Mouse (Mus musculus) urinary bladder, postnatal 25 days (tissue): Measurements from ENCODE around the gene Ndufb7.
A peak's percentile ranks its signal among the peaks of the same experiment; 100 is the strongest.

Experiments
- DNase-seq: peaks from one replicate; pipeline ENCODE4 v3.0.0; 2022; ENCODE audit warnings: low spot score

The Ndufb7 gene

GRCm38 (mm10) chr8:83608398-83608829 is 41.9 kb downstream of the Ndufb7 start:
- DNase-seq = peak; percentile 71

DNA sequence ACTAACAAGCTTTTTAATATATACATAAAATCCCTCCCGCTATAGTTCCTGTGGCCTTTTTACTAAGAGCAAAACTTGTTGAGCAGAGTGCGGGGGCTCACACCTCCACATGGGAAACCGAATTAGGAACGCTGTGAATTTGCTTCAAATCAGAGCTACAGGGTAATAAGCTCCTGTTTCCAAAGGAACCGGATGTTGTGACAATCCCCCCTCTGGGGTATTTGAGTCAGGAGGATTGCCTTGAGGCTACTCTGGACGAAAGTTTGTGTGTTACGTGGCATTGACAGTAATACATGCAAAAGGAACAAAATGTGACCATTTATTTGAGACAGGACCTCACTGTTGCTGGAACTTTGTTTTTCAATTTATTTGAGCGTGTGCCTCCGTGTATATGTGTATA is 42.6 kb downstream of the Ndufb7 start:
- DNase-seq = no peak

GRCm38 (mm10) chr8:83609547-83610180 is 43.2 kb downstream of the Ndufb7 start:
- DNase-seq = no peak

GRCm38 (mm10) chr8:83611921-83612320 is 45.5 kb downstream of the Ndufb7 start:
- no peak for DNase-seq

DNA sequence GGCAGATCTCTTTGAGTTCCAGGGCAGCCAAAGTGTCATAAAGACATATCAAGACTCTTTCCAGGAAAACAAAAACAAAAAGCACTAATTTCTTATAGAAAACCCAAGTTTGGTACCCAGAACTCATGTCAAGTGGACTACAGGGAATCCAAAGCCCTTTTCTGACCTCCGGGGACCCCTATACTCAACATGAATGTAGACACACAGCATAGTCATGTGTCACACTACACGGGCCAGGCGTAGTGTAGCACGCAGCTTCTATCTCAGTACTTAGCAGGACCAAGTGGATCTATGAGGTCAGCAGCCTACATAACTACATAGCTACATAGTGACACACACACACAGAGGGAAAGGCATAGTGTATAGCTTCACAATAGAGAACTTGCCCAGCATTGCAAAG is 47.2 kb downstream of the Ndufb7 start:
- no peak for DNase-seq

- no peak for DNase-seq
Measured at GRCm38 (mm10) chr8:83616625-83617024, 50.2 kb downstream of the Ndufb7 start.

DNA sequence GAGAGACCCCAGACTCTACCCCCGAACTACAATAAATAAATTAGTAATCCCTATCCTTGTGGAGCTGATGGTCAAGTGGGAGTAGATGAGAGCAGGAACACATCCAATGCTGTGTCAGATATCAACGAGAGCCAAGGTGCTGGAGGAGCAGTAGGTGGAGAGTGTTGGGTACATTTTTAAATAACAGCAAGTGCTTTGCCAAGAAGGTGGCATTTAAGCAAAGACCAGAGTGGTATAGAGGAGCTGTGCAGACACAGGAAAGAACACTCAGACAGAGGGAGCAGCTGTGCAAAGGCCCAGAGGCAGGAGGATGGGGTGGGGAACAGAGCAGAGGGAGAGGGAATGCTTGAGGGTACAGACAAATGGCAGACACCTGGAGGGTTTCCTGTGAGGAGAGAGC is 50.6 kb downstream of the Ndufb7 start:
- no peak for DNase-seq

GRCm38 (mm10) chr8:83618566-83618965 is 52.1 kb downstream of the Ndufb7 start:
- no peak for DNase-seq

DNA sequence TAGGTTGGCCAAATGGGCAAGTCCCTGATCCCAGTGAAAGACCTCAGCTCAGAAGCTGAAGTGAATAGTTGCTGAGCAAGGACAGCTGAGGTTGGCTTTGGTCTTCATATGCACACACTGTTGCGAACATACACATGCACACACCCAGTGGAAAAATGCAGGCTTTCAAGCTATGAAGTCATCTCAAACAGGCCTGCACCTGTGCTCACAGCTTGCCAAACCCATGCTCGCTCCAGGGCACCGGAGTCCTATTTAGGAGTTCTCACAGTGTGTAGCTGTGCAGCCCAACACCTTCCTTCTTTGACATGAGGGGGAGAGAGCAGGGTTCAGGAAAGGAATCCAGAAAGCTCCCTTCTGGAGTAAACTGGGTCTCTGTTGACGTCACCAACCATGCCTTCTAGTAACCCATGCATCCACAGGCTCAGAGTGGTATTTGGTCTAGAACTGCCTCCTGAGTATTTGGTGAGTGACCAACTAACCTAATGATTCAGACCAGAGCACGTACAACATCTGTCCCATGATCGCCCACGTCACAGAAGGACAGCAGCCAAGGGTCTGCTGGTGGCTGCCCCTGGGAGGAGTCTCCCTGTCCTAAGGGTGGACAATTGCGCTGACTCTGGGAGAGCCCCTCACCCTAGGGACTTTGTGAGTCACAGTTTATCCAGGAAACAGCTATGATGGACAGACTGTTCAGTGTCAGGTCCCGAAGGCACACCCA is 53.3 kb downstream of the Ndufb7 start:
- no peak for DNase-seq
